Mouse (Mus musculus) intestine, embryonic 16.5 days (tissue): ENCODE data around the gene Chtop. TPM values are rescaled to one million over a fixed set of nuclear protein-coding genes. Genes with fewer than 3 reads are reported as not detected.

Experiments used
- ATAC-seq: fragments of 200-750 bp; cut with Nextera tagmentation; 2 replicates; pipeline ENCODE4 v1.8.0; 2017; ENCODE audit warnings: moderate TSS enrichment, moderate library complexity
- H3K27ac ChIP-seq: fragments of 300-500 bp; sonication (generic); 2 replicates; pipeline ENCODE4 v1.5.1; 2014; ENCODE audit warnings: mild to moderate bottlenecking, low read length
- H3K27me3 ChIP-seq: fragments of 300-500 bp; sonication (generic); replicated peaks from 2 replicates; pipeline ENCODE4 v1.6.1; 2014; ENCODE audit warnings: low read length, control low read depth, mixed read lengths; ENCODE audit not compliant: control insufficient read depth, insufficient read depth
- H3K36me3 ChIP-seq: fragments of 300-500 bp; sonication (generic); 2 replicates; pipeline ENCODE4 v1.6.1; 2014; ENCODE audit warnings: low read length, control low read depth; ENCODE audit not compliant: control insufficient read depth, insufficient read depth
- H3K4me1 ChIP-seq: fragments of 300-500 bp; sonication (generic); 2 replicates; pipeline ENCODE4 v1.6.1; 2014; ENCODE audit warnings: low read length, control low read depth, mixed read lengths; ENCODE audit not compliant: control insufficient read depth, insufficient read depth
- H3K4me2 ChIP-seq: fragments of 300-500 bp; sonication (generic); 2 replicates; pipeline ENCODE4 v1.6.1; 2014; ENCODE audit warnings: low read depth, low read length, control low read depth
- H3K4me3 ChIP-seq: fragments of 300-500 bp; sonication (generic); 2 replicates; pipeline ENCODE4 v1.5.1; 2014; ENCODE audit warnings: mild to moderate bottlenecking, low read length
- H3K9ac ChIP-seq: fragments of 300-500 bp; sonication (generic); 2 replicates; pipeline ENCODE4 v1.6.1; 2014; ENCODE audit warnings: low read depth, low read length
- H3K9me3 ChIP-seq: fragments of 300-500 bp; sonication (generic); 2 replicates; pipeline ENCODE4 v1.6.1; 2016; ENCODE audit warnings: low read length, control low read depth; ENCODE audit not compliant: control insufficient read depth
- WGBS: fragments of 180-500 bp; shearing (Covaris S2); extraction: QIAGEN DNeasy Blood & Tissue Kit; methylation state at CpG from one replicate; pipeline ENCODE4 v1.1.7; 2014; 5-methylcytosine and 5-hydroxymethylcytosine counted together
- polyA plus RNA-seq: library from polyadenylated mRNA; unstranded; fragments of >200 nt; fragmentation: Nextera tagmentation; extraction: Ambion mirVana; gene quantifications from 2 replicates; pipeline ENCODE4 v1.2.1, GENCODE M21; 2015

The Chtop gene
- polyA plus RNA-seq, 1 experiment from 2014 or later: 99.8 TPM

DNA sequence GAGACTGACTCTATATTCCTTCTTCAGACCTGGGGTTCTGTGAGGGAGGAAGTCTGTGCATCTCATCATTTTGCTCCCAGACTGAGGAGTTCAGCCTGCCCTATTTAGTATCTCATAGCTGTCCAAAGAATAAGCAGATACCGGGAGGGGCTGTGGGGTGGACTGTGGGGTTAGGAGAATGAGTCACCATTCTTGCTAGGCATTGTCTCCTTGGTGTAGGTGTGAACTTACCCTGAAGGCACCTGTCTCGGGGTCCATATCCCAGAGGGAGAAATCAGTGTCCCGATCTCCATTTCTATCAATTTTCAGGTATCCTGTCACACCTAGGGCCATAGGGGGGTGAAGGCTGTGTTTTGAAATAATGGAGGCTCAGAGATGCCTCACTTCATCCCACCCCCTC lies 47.4 kb downstream of the Chtop start:
- H3K27me3 ChIP-seq: peaks cover 35% of the 10 kb centered on the region
- no peak for ATAC-seq
- peaks cover 13% of the 10 kb centered on the region; the same call in 1 of the 2 replicates for H3K4me1 ChIP-seq
- no peak overlapping the region for H3K9ac ChIP-seq
- H3K27ac ChIP-seq: no peak overlapping the region
- 83% methylated on average over 3 of the region's 3 CpGs for WGBS
- H3K4me2 ChIP-seq: no peak overlapping the region
- no peaks in the 10 kb centered on the region for H3K9me3 ChIP-seq
- no peaks in the 10 kb centered on the region for H3K36me3 ChIP-seq
- no peak overlapping the region for H3K4me3 ChIP-seq

- peaks cover 28% of the 10 kb centered on the region for H3K27me3 ChIP-seq
- no peak overlapping the region for H3K27ac ChIP-seq
- WGBS: 76% methylated on average over 5 of the region's 5 CpGs
- H3K9me3 ChIP-seq: no peaks in the 10 kb centered on the region
- no peaks in the 10 kb centered on the region for H3K36me3 ChIP-seq
- no peak for ATAC-seq
- no peak overlapping the region for H3K4me2 ChIP-seq
- H3K4me3 ChIP-seq: no peak overlapping the region
- H3K9ac ChIP-seq: no peak overlapping the region
- peaks cover 6% of the 10 kb centered on the region; the same call in 1 of the 2 replicates for H3K4me1 ChIP-seq
Observed at GRCm38 (mm10) chr3:90460315-90460714, 49.0 kb downstream of the Chtop start.

DNA sequence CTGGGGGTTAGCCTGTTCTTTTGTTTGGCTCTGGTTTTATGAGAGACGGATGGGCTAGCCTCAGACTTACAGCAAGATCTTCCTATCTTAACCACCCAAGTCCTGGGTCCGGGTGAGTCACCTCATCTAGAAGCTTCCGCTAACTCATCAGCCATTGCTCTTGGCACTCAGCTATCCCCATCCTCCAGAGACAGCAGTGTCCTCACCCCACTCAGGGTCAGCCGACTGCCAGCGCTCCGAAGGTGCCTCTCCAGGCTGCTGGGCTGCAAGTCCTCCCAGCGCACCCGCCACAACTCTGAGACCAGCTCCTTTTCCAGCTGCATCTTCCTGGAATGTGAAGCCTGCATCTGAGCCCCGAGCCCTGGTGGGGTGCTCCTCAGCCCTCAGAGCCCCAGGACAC lies 49.6 kb downstream of the Chtop start:
- 77% methylated on average over 9 of the region's 9 CpGs for WGBS

DNA sequence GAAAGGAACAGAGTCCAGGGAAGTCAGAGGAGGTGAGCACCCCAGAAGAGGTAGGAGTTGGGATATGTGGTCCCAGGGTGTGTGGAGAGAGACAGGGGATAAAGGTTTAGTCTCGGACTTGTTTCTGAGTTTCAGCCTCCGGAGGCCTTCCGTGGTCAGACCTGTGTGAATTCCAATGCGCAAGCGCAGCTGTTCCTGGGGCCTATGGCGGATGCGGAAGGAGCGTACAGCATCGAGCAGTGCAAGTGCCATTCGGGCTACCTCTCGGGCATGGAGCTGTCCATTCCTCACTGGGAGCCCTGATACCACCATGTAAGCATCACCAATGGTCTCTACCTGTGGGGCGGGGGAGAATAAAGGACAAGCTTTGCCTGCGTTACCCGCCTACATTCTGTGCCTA lies 54.4 kb downstream of the Chtop start:
- H3K4me1 ChIP-seq: no peaks in the 10 kb centered on the region
- H3K9me3 ChIP-seq: no peaks in the 10 kb centered on the region
- 87% methylated on average over 14 of the region's 14 CpGs for WGBS
- ATAC-seq: no peak
- no peak overlapping the region for H3K4me3 ChIP-seq
- no peaks in the 10 kb centered on the region for H3K36me3 ChIP-seq
- H3K27me3 ChIP-seq: no peaks in the 10 kb centered on the region
- no peak overlapping the region for H3K27ac ChIP-seq
- no peak overlapping the region for H3K4me2 ChIP-seq
- no peak overlapping the region for H3K9ac ChIP-seq

More for the DNA sequence above, 49.6 kb downstream of the Chtop start:
- no peak overlapping the region for H3K9ac ChIP-seq
- no peak overlapping the region for H3K4me2 ChIP-seq
- no peak for ATAC-seq
- H3K36me3 ChIP-seq: no peaks in the 10 kb centered on the region
- no peaks in the 10 kb centered on the region for H3K4me1 ChIP-seq
- no peak overlapping the region for H3K27ac ChIP-seq
- H3K4me3 ChIP-seq: no peak overlapping the region
- H3K9me3 ChIP-seq: no peaks in the 10 kb centered on the region
- H3K27me3 ChIP-seq: peaks cover 22% of the 10 kb centered on the region

- Histone ChIP-seq H3K4me1 (no peaks in the 10 kb centered on the region), H3K27ac (no peak overlapping the region), H3K9ac (no peak overlapping the region), H3K27me3 (no peaks in the 10 kb centered on the region), H3K4me3 (0 out of 2 replicates have a peak overlapping the region, but pooled peaks have one; percentile 5), H3K4me2 (no peak overlapping the region), H3K9me3 (no peaks in the 10 kb centered on the region), H3K36me3 (no peaks in the 10 kb centered on the region)
- ATAC-seq: no peak
- WGBS: 39% methylated on average over 10 of the region's 10 CpGs
Observed at GRCm38 (mm10) chr3:90451396-90452095, 57.8 kb downstream of the Chtop start.

GRCm38 (mm10) chr3:90450874-90451273 lies 58.4 kb downstream of the Chtop start:
- ATAC-seq: no peak
- Histone ChIP-seq H3K36me3 (no peaks in the 10 kb centered on the region), H3K27me3 (no peaks in the 10 kb centered on the region), H3K9ac (no peak overlapping the region), H3K4me2 (no peak overlapping the region), H3K4me3 (0 out of 2 replicates have a peak overlapping the region, but pooled peaks have one; percentile 5), H3K9me3 (no peaks in the 10 kb centered on the region), H3K4me1 (no peaks in the 10 kb centered on the region), H3K27ac (no peak overlapping the region)
- WGBS: 27% methylated on average over 12 of the region's 12 CpGs

Other genes starting within 250 kb of the Chtop start
- gene Dennd4b, start 244.3 kb downstream of the Chtop start, polyA plus RNA-seq: 2.3 and 2.4 TPM in 2 replicates
- gene Gatad2b, start 216.3 kb downstream of the Chtop start, polyA plus RNA-seq: 6.4 and 8.9 TPM in 2 replicates
- 8.4 and 8.6 TPM in 2 replicates for gene Slc27a3, start 119.6 kb downstream of the Chtop start, polyA plus RNA-seq
- gene Ints3, start 75.9 kb downstream of the Chtop start, polyA plus RNA-seq: 20.2 and 22.1 TPM in 2 replicates
- 5.6 and 6.6 TPM in 2 replicates for gene Npr1, start 43.6 kb downstream of the Chtop start, polyA plus RNA-seq
- gene Ilf2, start 33.4 kb downstream of the Chtop start, polyA plus RNA-seq: 125 and 140 TPM in 2 replicates
- 74.7 and 79.4 TPM in 2 replicates for gene Snapin, start 18.5 kb downstream of the Chtop start, polyA plus RNA-seq
- gene S100a1, start 4.9 kb upstream of the Chtop start, polyA plus RNA-seq: 142 and 192 TPM in 2 replicates
- 38.5 and 40.8 TPM in 2 replicates for gene S100a13, start 4.9 kb upstream of the Chtop start, polyA plus RNA-seq
- 7.1 and 10.7 TPM in 2 replicates for gene S100a14, start 17.4 kb upstream of the Chtop start, polyA plus RNA-seq
- 99.1 and 113 TPM in 2 replicates for gene S100a16, start 27.8 kb upstream of the Chtop start, polyA plus RNA-seq
- gene S100a3, start 51.1 kb upstream of the Chtop start, polyA plus RNA-seq: 0.23 and 0.29 TPM in 2 replicates
- not detected in 2 replicates for gene S100a2, start 80.7 kb upstream of the Chtop start, polyA plus RNA-seq
- gene Gm42674, start 92.4 kb upstream of the Chtop start, polyA plus RNA-seq: not detected in 2 replicates
- gene S100a4, start 94.3 kb upstream of the Chtop start, polyA plus RNA-seq: 3.6 and 4.0 TPM in 2 replicates
- gene S100a5, start 99.0 kb upstream of the Chtop start, polyA plus RNA-seq: 13.2 and 16.0 TPM in 2 replicates
- 376 and 422 TPM in 2 replicates for gene S100a6, start 103.4 kb upstream of the Chtop start, polyA plus RNA-seq
- 0.17 and 0.42 TPM in 2 replicates for gene S100a7a, start 144.5 kb upstream of the Chtop start, polyA plus RNA-seq
- 14.9 and 30.6 TPM in 2 replicates for gene S100a8, start 159.5 kb upstream of the Chtop start, polyA plus RNA-seq
- gene S100a9, start 186.2 kb upstream of the Chtop start, polyA plus RNA-seq: 10.1 and 27.1 TPM in 2 replicates
- not detected in 2 replicates for gene Pglyrp4, start 217.4 kb upstream of the Chtop start, polyA plus RNA-seq